Mouse (Mus musculus): ENCODE results near the gene Rnf168. TPM values are rescaled to one million over a fixed set of nuclear protein-coding genes. Genes with fewer than 3 reads are reported as not detected.
A peak's percentile ranks its signal among the peaks of the same experiment; 100 is the strongest.
"Not testable (repeated sequence)": the region's sequence is repeated elsewhere in the genome, so short reads cannot be mapped to it uniquely, and the experiment has no call there.

Gene Rnf168
- polyA plus RNA-seq, 1 experiment: 7.4 TPM

GRCm38 (mm10) chr16:32246351-32246791 lies 30.9 kb upstream of the Rnf168 start:
- H3K79me2 ChIP-seq (ENCODE audit: control insufficient read depth, insufficient read depth): peaks cover 75% of the 10 kb centered on the region
- H3ac ChIP-seq (ENCODE audit: control insufficient read depth, insufficient read length, low read depth): peak overlapping the region; percentile 97
- no peaks in the 10 kb centered on the region for H3K36me3 ChIP-seq (ENCODE audit: control insufficient read depth, insufficient read depth)
- TF ChIP-seq MYOD1 (IDR thresholded peaks at IDR 0.05; ENCODE audit: control insufficient read depth, insufficient read length, low read depth) (no peak), CTCF (IDR thresholded peaks at IDR 0.05; ENCODE audit: control insufficient read depth, insufficient read depth, insufficient read length) (no peak), CEBPB (IDR thresholded peaks at IDR 0.05; ENCODE audit: low read depth) (no peak), FOSL1 (IDR thresholded peaks at IDR 0.05; ENCODE audit: insufficient read depth, low read length, poor library complexity, severe bottlenecking) (no peak), USF1 (IDR thresholded peaks at IDR 0.05; ENCODE audit: low read depth) (no peak), MAX (IDR thresholded peaks at IDR 0.05) (no peak), MYOG (IDR thresholded peaks at IDR 0.05; ENCODE audit: control insufficient read depth, extremely low read depth, insufficient read length) (no peak)
- H3K27me3 ChIP-seq (ENCODE audit: control insufficient read depth, insufficient read depth, insufficient read length): no peaks in the 10 kb centered on the region
- peak overlapping the region; percentile 68 for H3K4me3 ChIP-seq (ENCODE audit: insufficient read depth, poor library complexity, severe bottlenecking)
- peaks cover 54% of the 10 kb centered on the region for H3K79me3 ChIP-seq (ENCODE audit: low read depth)

GRCm38 (mm10) chr16:32246952-32247370 lies 30.3 kb upstream of the Rnf168 start, which contains the start of the genes Fbxo45 and Wdr53:
TSS of gene Fbxo45 (minus strand) at chr16:32247158.
TSS of gene Wdr53 (plus strand) at chr16:32247227.
- H3K27me3 ChIP-seq (ENCODE audit: control insufficient read depth, insufficient read depth, insufficient read length): no peaks in the 10 kb centered on the region
- H3K36me3 ChIP-seq (ENCODE audit: control insufficient read depth, insufficient read depth): peaks cover under 1% of the 10 kb centered on the region
- peaks cover 48% of the 10 kb centered on the region for H3K79me3 ChIP-seq (ENCODE audit: low read depth)
- H3K79me2 ChIP-seq (ENCODE audit: control insufficient read depth, insufficient read depth): peaks cover 69% of the 10 kb centered on the region
- H3ac ChIP-seq (ENCODE audit: control insufficient read depth, insufficient read length, low read depth): peak within 1 kb of the TSS; percentile 97
- TF ChIP-seq FOSL1 (IDR thresholded peaks at IDR 0.05; ENCODE audit: insufficient read depth, low read length, poor library complexity, severe bottlenecking): no peak
- TF ChIP-seq MAX (IDR thresholded peaks at IDR 0.05): peak; percentile 77
- TF ChIP-seq CTCF (IDR thresholded peaks at IDR 0.05; ENCODE audit: control insufficient read depth, insufficient read depth, insufficient read length): no peak
- H3K4me3 ChIP-seq (ENCODE audit: insufficient read depth, poor library complexity, severe bottlenecking): peak within 1 kb of the TSS; percentile 68

- H3ac ChIP-seq (ENCODE audit: control insufficient read depth, insufficient read length, low read depth); H3K36me3 ChIP-seq (ENCODE audit: control insufficient read depth, insufficient read depth); H3K27me3 ChIP-seq (ENCODE audit: control insufficient read depth, insufficient read depth, insufficient read length); H3K79me3 ChIP-seq (ENCODE audit: low read depth); H3K4me3 ChIP-seq (ENCODE audit: insufficient read depth, poor library complexity, severe bottlenecking); H3K79me2 ChIP-seq (ENCODE audit: control insufficient read depth, insufficient read depth): not testable (repeated sequence)
Measured at GRCm38 (mm10) chr16:32264225-32264624, 13.0 kb upstream of the Rnf168 start.

- H3ac ChIP-seq (ENCODE audit: control insufficient read depth, insufficient read length, low read depth): no peak within 1 kb of the TSS
- no peaks in the 10 kb centered on the region for H3K79me2 ChIP-seq (ENCODE audit: control insufficient read depth, insufficient read depth)
- H3K4me3 ChIP-seq (ENCODE audit: insufficient read depth, poor library complexity, severe bottlenecking): no peak within 1 kb of the TSS
- no peaks in the 10 kb centered on the region for H3K27me3 ChIP-seq (ENCODE audit: control insufficient read depth, insufficient read depth, insufficient read length)
- no peaks in the 10 kb centered on the region for H3K36me3 ChIP-seq (ENCODE audit: control insufficient read depth, insufficient read depth)
- no peaks in the 10 kb centered on the region for H3K79me3 ChIP-seq (ENCODE audit: low read depth)
- TF ChIP-seq MYOD1 (IDR thresholded peaks at IDR 0.05; ENCODE audit: control insufficient read depth, insufficient read length, low read depth) (no peak), CTCF (IDR thresholded peaks at IDR 0.05; ENCODE audit: control insufficient read depth, insufficient read depth, insufficient read length) (no peak), MYOG (IDR thresholded peaks at IDR 0.05; ENCODE audit: control insufficient read depth, extremely low read depth, insufficient read length) (no peak), USF1 (IDR thresholded peaks at IDR 0.05; ENCODE audit: low read depth) (no peak), CEBPB (IDR thresholded peaks at IDR 0.05; ENCODE audit: low read depth) (no peak), FOSL1 (IDR thresholded peaks at IDR 0.05; ENCODE audit: insufficient read depth, low read length, poor library complexity, severe bottlenecking) (no peak)
Measured at GRCm38 (mm10) chr16:32271291-32271690, 6.0 kb upstream of the Rnf168 start, which contains the start of gene Smco1. TSS of gene Smco1 (plus strand) at chr16:32271468.

GRCm38 (mm10) chr16:32273338-32273737 lies 3.9 kb upstream of the Rnf168 start:
- TF ChIP-seq CTCF (IDR thresholded peaks at IDR 0.05; ENCODE audit: control insufficient read depth, insufficient read depth, insufficient read length) (peak; percentile 15), MYOD1 (IDR thresholded peaks at IDR 0.05; ENCODE audit: control insufficient read depth, insufficient read length, low read depth) (no peak)
- Histone ChIP-seq H3K4me3 (ENCODE audit: insufficient read depth, poor library complexity, severe bottlenecking) (no peak overlapping the region), H3K36me3 (ENCODE audit: control insufficient read depth, insufficient read depth) (no peaks in the 10 kb centered on the region)

GRCm38 (mm10) chr16:32275041-32275440 lies 2.2 kb upstream of the Rnf168 start:
- peaks cover 23% of the 10 kb centered on the region for H3K79me3 ChIP-seq (ENCODE audit: low read depth)
- peaks cover 6% of the 10 kb centered on the region for H3K36me3 ChIP-seq (ENCODE audit: control insufficient read depth, insufficient read depth)
- no peak overlapping the region for H3K4me3 ChIP-seq (ENCODE audit: insufficient read depth, poor library complexity, severe bottlenecking)
- no peak for TF ChIP-seq MYOD1 (IDR thresholded peaks at IDR 0.05; ENCODE audit: control insufficient read depth, insufficient read length, low read depth)
- TF ChIP-seq MYOG (IDR thresholded peaks at IDR 0.05; ENCODE audit: control insufficient read depth, extremely low read depth, insufficient read length): no peak
- no peak for TF ChIP-seq FOSL1 (IDR thresholded peaks at IDR 0.05; ENCODE audit: insufficient read depth, low read length, poor library complexity, severe bottlenecking)
- no peak for TF ChIP-seq CTCF (IDR thresholded peaks at IDR 0.05; ENCODE audit: control insufficient read depth, insufficient read depth, insufficient read length)
- no peak for TF ChIP-seq MAX (IDR thresholded peaks at IDR 0.05)
- no peak for TF ChIP-seq USF1 (IDR thresholded peaks at IDR 0.05; ENCODE audit: low read depth)
- no peak for TF ChIP-seq CEBPB (IDR thresholded peaks at IDR 0.05; ENCODE audit: low read depth)
- peaks cover 26% of the 10 kb centered on the region for H3K79me2 ChIP-seq (ENCODE audit: control insufficient read depth, insufficient read depth)
- H3ac ChIP-seq (ENCODE audit: control insufficient read depth, insufficient read length, low read depth): no peak overlapping the region
- no peaks in the 10 kb centered on the region for H3K27me3 ChIP-seq (ENCODE audit: control insufficient read depth, insufficient read depth, insufficient read length)

More at GRCm38 (mm10) chr16:32273338-32273737, 3.9 kb upstream of the Rnf168 start:
- Histone ChIP-seq H3K79me3 (ENCODE audit: low read depth) (peaks cover 6% of the 10 kb centered on the region), H3ac (ENCODE audit: control insufficient read depth, insufficient read length, low read depth) (no peak overlapping the region), H3K79me2 (ENCODE audit: control insufficient read depth, insufficient read depth) (peaks cover 9% of the 10 kb centered on the region), H3K27me3 (ENCODE audit: control insufficient read depth, insufficient read depth, insufficient read length) (no peaks in the 10 kb centered on the region)
